Mouse (Mus musculus): ENCODE results near the gene Grik4.
"Not testable (repeated sequence)": the region's sequence is repeated elsewhere in the genome, so short reads cannot be mapped to it uniquely, and the experiment has no call there.

Grik4 gene

DNA sequence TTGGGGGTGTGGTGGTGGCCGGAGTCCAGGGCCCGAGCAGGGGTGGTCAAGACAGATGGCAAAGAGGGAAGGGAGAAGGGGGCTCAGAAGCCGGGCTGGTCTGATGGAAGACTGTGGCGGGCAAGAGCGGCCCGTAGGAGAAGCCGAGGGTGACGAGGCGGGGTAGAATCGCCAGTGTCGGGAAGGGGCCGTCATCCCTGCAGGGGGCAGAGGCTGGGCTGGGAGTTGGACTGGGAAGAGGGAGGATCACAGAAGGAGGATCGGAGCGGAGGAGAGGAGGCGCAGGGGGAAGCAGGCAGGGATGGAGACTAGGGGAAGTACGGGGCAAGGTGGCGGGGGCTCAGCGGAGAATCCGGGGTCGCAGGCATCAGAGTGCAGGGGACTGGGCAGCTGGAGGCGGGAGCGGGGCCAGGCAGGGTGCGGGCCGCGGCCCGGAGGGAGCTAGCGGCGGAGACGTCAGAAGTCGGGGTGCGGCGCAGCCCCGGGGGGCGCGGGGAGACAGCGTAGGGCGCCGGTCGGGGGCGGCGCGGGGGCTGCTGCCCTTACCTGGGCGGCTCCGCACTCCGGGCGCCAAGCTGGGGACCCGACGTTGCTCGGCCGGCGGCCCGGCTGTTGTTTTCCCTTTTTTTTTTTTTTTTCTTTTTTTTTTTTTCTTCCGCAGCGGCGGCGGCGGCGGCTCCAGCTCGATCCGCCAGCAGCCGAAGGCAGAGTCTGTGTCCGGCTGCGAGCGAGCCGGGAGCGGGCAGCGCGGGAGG, at the start of gene Grik4:
Gene Grik4, minus strand, starts transcription at position 713 of the 755 bp plus-strand sequence.
- no peak for DNase-seq

DNA sequence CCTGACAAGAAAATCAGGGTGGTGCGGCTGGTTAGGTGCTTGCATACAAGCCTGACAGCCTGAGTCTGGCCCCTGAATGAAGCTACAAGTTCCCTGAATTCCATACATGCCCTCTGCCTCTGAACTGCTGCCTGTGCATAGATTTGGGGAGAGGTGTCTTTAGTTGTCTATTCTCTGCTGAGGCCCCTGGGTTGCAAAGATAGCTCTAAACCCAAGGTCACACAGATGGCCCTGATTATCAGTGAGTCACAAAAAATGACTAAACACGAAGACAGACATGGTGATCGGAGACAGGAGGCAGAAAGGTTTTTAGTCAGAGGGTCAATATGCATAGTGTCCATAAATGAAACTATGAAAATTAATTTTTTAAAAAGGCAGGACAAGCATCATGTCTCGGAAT, 49.4 kb upstream of the Grik4 start:
- DNase-seq: no peak

DNA sequence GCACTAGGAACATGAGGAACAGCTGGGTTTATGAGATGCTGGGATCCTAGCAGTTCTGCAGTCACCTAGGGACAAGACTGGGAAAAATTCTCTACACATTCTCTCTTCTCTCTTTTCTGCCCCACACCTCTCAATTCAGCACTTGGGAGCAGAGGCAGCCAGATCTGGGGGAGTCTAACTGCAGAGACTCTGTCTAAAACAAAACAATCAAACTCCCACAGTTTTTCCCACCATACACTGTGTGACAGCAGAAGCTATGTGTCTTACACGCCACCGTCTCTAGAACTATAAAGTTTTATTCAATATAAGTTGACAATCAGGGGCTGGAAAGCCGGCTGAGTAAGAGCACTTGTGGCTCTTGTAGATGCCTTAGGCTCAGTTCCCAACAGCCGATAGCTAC, 43.7 kb upstream of the Grik4 start:
- no peak for DNase-seq

DNA sequence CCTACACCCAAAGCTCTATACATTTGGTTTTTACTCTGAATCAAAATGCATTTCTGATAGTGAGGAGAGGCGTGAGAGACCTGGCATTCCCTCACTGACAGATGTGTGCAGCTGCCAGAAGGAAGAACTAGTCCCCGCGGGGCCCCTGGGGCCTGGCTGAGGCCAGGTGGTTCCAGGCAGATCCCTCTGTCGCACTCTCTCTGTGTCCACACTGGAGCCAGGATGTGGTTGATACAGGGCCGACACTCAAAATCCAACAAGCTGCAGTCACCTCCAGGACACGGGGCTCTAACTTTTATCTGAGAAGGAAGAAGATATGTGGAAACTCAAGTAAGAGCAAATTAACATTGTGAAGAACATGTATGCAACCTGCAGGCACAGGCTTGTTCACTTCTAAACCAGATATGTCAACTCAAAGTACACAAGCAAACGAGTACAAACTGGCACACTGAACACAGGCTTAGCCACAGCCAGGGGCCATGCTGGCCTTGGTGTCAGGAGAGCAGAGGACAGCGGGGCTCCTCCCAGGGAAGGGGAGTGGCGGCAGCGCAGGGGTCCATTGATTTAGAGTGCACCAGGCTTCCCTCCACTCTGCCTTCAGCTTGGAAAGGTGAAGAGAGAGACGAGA, 24.7 kb upstream of the Grik4 start:
- no peak for DNase-seq

DNA sequence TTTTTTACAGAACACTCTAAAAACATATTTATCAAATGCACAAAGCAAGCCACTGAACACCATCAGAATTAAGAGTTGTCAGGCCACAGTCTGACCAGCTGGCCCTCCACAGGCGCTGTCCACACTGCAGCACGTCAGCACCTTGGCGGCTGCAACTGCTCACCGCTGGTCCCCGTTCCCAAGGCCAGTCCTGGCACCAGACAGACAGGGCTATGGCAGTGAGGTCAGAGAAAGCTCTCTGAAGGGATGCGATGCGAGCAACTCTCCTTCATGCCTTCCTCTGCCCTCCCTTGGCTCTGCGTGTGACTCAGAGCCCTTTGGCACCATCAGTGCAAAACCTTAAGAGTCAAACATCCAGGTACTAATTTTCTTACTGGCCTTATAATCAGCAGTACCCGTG, 23.4 kb upstream of the Grik4 start:
- no peak for DNase-seq

DNA sequence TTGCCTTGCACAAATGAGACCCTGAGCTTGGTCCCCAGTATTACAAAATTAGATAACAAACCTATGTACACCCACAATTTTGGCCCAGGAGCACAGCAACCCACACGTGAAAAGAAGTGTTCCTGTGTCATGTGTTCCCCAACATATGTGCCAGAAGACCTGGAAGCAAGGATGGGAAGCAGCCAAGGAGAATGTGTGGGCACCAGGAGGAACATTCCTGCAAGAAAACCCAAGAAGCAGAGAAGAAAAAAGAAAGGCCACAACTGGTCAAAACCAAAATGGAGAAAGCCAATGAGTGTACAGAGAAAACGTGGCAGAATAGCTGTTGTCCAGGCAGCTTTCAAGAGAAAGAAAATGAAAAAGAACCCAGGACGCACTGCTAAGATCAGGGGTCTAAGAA, 20.5 kb upstream of the Grik4 start:
- not testable (repeated sequence) for DNase-seq

DNA sequence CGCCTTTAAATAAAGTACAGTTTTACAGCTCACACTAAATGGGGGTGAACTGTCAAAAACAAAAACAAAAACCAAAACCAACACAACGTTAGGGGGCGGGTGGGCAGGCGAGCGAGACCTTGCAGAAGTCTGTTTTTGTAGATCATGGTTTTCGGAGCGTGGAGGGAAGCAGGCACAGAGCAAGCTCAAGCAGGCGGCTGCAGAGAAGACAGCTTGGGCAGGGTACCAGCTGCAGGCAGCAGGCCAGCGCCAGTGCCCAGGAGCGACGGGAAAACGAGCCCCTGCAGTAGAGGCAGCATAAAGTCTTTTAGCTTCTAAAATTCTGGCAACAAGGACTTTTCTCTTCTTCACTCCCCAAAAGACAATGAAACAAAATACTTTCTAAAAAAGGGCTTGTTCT, 20.1 kb upstream of the Grik4 start:
- DNase-seq: no peak

DNA sequence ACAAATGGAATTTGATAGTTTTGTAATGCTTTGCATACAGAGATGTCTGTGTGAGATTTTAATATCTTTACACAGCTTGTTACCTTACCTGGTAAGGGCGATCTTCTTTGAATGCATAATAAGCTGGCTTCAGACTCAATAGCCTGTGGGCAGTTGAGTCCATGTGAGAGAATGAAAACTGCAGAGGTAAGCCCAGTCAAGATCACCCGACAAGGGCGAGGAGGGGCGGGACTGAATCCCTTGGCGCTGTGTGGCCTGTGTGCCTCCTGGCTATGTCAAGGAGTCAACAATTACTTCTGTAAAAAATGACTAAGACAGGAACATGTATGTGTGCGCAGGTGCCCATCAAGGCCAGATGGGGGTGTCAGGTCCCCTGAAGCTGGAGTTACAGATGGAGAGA, 18.2 kb upstream of the Grik4 start:
- DNase-seq: no peak

DNA sequence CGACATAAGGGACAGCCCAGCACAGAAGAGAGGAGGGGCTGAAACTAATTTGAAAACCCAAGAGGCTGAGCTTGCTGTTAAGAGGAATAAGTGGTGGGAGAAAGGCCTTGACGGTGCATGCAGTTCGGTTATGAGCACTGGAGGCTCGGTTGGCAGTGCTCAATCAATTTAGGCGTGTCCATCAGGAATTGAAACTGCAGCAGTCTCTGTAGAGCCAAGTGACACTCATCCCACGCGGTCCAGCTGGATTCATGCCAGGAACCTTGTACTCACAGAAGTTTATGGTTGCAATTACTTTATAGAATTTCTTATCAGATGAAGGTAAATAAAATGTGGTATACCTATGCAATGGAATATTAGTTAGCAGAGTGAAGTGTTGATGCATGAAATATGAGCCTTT, 14.1 kb upstream of the Grik4 start:
- DNase-seq: no peak

DNA sequence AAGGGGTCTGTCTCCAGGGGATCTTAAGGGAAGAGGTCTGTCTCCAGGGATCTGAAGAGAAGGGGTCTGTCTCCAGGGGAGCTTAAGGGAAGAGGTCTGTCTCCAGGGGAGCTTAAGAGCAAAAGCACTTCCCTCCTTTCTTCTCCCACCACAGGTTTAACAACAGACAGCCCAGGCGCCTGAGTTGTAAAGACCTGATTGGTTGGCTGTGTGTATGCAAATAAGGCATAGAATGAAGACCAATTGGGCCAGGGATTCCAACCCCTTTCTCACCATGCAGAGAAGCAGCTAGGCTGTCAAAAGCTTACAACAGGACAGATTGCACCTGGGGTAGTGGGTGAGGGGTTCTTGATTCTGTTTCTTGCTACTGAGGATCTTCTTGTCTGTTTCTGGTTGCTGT, 4.1 kb upstream of the Grik4 start:
- no peak for DNase-seq

DNA sequence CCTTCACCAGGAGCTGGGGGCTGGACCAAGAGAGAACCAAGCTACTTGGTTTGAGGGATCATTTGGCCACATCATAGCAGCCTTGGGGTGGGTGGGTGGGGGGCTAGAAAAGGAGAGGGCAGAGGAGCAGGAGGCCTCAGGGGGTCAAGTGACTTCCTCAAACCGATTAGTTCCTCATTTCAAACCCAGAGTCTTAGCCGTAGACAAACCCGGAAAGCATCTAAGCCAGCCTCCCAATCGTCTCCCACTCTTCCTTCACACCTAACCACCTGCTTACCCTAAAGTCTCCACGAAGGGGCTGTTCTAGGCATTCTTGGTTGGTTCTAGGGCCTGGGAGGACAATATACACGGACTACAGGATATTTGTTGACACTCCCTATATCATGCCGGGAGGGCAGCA, 881 bp upstream of the Grik4 start:
- no peak for DNase-seq

DNA sequence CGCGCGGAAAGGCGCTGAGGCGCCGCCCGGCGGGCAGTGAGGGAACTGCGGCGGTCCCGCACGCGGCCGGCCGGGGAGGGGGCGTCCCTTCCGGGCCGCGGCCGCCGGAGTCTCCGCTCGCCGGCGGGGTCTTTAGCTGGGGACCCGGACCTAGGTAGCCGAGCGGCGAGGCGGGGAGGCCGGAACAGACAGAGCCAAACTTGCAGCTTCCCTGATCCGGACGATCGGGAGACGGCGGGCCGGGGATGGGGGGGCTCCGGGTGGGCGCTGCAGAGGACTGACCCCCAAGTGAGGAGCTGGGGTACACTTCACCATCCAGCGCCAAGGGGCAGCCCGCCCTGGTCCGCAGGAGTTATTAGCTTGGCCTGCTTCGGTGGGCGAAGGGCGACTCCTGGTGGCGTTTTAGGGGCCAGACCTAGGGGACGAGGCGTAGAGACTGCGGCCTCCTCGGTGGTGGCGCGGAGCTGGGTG, 278 bp upstream of the Grik4 start:
- peak; percentile 89 for DNase-seq

DNA sequence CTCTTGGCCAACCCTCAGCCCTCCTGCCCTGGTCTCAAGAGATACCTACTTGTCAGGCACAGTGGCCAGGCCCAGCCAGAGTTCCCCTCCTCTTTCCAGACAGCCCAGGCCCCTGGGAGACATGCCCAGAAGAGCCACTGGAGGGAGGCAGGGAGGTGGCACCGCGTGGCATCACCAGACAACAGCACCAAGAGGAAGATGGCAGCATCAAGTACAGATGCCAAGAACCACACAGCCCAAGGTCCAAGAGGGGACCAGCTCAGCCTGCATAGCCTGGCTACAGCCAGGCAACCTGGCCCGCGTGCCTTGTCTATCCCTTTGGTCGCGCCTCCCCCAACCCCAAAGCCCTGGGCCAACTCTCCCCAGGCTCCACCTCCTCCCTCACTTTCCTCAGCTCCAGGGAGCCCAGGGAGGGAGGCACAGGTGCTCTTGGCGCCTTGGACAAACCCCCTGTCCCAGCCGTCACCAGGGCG, 1.2 kb downstream of the Grik4 start:
- DNase-seq: no peak

DNA sequence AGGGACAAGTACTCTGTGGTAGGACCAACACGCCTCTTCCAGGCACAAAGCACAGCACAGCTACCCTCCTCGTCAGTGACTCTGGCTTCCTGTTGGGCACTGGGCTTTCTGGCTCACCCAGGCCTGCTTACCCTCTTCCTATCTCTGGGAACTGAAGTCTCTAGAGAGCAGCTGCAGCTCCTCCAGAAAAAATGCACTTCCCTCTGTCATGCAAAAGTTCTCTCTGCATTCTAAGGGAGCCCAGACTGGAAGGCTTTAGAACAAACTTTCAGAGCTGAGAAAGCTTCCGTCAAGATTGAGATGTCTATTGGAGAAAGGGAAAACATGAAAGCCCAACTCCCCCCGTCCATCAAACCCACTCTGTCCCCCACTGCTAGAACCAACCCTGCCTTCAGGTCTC, 2.1 kb downstream of the Grik4 start:
- no peak for DNase-seq

DNA sequence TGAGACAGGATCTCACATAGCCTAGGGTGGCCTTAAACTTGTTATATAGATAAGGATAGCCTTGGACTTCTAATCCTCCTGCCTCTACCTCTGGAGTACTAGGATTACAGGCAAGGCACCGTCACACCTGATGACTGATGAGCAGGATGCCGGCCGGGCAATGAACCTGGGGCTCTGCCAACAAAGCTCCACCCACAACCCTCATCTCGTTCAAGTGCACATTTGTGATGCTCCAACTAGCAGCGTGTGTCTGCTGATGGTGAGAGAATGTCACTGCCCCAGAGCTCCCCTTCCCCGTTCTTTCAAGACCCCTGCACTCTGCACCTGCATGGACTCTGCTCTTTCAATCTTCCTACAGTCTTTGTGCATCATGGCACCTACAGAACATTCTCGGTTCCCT, 12.1 kb downstream of the Grik4 start:
- DNase-seq: no peak

DNA sequence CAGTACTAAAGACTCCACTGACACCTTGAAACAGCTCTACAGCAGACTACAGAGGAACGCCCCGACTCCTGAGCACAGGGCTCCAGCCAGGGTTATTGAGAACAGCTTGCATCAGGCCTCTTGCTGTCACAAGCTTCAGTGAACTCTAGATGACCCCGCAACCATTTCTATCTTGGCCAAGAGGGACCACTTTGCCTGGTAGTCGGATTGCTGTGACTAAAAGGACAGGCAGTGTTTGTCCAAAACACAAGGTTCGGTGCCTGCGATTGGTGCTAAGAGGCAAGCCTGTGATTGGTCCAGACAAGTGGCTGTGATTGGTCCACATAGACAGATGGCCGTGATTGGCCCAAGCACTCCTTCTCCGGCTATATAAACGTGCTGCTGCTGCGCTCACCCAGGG, 16.8 kb downstream of the Grik4 start:
- peak; percentile 19 for DNase-seq

DNA sequence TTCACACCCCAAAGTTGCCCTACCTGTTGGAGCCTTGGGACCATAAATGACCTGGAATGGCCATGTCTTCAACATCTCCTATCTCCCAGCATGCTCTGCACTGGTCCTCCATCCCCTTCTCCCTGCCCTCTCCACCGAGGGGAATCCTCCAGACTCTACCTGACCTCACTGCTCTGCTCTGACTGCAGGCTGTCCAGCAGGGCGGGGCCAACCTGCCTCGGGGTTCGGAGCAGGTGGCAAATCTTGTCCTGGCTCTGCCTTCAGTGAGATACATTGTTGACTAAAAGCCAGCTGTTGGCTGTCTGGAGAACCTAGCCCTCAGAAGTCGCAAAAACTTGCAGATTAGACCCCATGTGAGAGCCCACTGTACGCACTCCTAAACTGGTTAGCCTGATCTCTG, 17.7 kb downstream of the Grik4 start:
- no peak for DNase-seq

DNA sequence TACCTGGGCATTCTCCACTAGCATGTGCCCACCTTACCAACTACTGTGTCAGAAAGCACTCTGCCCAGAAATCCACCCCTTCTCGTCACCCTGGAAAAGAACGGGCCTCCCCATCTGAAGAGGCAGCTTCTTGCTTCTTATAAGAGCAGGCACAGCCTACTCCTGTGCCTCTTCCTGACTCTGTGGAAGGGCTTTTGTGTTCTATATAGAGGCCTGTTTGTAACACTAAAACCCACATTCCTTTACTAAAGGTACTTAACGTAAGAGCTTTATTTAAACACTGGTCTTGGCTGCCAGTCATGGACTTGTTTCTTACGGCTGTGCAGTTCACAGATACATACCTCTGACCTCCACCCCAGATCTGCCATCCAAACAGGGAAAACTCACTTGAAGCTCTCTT, 22.5 kb downstream of the Grik4 start:
- DNase-seq: peak; percentile 3

DNA sequence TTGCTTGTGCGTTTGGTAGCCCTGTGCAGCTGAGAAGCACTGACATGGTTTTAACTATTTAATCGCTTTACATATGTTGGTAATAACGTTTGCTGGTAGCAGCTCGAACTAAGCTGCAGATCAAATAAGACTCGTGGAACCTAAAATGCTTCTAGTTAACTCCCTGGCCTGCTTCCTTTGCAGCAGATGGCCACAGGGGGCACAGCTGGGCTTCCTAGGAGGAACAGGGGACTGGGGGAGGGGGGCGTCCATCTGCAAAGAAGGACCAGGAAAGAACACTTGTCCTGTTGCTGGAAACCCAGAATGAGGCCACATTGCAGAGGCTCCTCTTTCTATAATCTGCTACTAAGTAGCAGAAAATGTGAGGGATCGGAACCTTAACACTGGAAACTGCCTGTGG, 24.1 kb downstream of the Grik4 start:
- DNase-seq: no peak

DNA sequence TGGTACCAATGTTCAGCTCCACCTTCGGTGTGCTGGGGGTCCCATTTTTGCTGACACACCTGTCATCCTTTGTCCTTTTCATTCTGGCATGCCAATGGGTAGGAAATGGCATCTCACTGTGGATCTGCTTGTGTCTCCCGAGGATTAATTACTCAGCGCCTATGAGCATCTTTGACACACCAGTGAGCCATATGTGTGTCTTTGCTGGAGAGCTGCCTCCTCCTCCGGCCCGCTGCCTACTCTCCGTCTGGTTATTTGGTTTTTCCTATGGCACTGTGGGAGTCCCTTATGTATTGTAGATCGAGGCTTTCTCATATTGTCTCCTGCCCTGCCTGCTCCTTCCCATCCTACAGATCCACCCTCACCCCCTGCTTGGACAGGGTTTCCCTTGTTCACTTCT, 26.4 kb downstream of the Grik4 start:
- DNase-seq: no peak

DNA sequence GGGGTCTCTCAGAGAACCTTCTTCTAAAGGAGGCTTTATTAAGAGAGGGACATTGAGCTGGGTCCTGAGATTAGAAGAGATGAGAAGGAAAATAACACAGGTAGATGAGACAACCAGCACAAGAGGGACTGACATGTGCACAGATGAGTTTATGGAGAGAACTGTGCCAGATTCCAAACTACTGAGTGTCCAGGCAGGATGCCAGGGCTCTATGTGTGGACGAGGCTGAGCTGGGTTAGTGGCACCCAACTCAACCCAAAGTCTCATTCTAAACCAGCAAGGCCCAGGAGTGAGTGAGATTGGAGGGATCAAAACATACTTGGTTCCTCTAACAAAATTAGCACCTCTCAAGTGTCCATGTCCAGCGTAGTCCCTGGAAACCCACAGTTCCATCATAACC, 31.1 kb downstream of the Grik4 start:
- DNase-seq: no peak

DNA sequence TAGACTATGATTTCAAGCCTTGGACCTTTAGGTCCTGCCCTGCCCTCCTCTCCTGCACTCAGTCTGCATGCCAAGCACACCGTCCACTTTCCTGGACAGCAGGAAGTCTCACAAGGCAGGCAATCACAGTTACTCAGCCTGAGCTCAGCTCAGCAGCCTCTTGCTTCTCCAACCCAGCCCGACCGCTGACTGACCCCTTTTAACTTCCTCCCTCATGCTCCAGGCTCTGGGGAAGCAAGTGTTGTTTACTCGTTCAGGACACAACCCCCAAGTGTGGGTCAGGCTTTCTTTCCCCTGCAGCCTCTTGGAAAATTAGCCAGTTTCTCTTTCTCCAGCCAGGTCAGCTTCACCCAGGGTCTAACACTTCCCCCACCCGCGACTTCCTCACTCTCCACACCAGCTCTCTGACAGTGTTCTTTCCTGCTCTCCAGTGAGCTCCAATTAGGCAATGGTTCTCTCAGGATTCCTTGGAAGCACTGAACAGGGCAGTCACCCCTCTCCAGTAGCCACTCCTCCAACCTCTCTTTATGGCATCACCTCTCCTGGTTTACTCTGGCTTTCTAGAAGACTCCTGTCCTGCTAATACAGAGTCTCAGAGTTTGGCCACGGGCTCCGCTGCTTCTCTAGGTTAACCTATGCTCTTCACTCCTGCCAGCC, 35.5 kb downstream of the Grik4 start:
- peak; percentile 34 for DNase-seq

DNA sequence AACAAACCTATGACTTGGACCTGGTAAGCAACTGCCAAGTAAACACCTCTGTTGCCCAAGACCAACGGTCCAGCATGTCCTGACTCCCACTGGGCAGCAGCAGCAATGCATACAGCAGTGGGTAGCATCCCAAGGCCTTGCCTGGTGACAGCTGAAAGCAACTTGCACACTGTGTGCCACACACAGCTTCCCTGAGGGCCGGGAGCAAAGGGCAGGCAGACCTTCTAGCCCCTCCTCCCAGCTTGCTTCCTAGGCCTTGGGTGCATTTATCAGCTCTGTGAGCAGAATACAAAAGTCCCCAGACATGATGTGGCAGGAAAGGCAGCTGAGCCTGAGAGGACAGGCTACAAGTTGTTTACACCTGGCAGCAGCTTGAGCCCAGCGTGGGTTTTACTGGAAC, 37.3 kb downstream of the Grik4 start:
- no peak for DNase-seq

DNA sequence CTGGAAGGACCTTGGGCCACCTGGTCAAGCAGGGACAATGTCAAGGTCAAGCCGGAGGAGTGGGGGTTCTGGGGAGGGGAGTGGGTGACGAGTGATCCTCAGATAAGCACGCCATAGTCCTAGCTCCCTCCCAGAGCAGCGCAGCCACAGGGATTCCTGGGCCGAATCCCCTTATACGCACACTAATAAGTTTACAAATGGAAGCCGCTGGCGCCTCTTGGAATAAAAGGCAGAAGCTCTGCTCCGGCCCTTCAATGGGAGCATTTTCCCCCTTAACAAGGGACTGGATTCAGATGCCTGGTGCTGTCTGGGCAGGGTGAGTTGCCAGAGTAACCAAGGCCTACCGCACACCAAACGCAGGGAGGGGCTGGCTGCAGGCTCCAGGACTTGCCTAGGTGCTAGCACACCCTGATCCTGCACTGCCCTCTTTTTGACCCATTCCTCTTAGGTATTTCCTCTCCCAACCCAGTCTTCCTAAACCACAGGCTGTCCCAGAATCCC, 46.2 kb downstream of the Grik4 start:
- DNase-seq: no peak

Measured in lung, postnatal 36 days (tissue).